Comparison of ENCODE assay signal across 10 mouse cellular contexts in genomic region chr15:25811834-25812250, GRCm38 (mm10). TPM values are rescaled to one million over a fixed set of nuclear protein-coding genes. Genes with fewer than 3 reads are reported as not detected.
DNase-seq lines count a peak whose midpoint lies in the region; ATAC-seq and TF ChIP-seq lines count a peak whose summit lies in the region.
"Had no signal": no experiment of that assay in that cellular context is flagged by ENCODE, and none has a peak within 500 bp of the region (broad histone marks: within the 10 kb centered on the region; RNA-seq: fewer than 3 reads in every experiment).

No protein-coding gene starts in this region.

- 92% methylated on average over 11 of the region's 11 CpGs for WGBS in forebrain, embryonic 12.5 days
- 94% methylated on average over 11 of the region's 11 CpGs for WGBS in forebrain, embryonic 14.5 days
- WGBS in midbrain, postnatal 0 days = 93% methylated on average over 11 of the region's 11 CpGs
- WGBS in midbrain, embryonic 11.5 days = 91% methylated on average over 11 of the region's 11 CpGs
- WGBS in kidney, embryonic 15.5 days = 63% methylated on average over 11 of the region's 11 CpGs

- H3K9ac ChIP-seq in forebrain, embryonic 12.5 days = no peak overlapping the region
- no peak overlapping the region for H3K9ac ChIP-seq in forebrain, embryonic 14.5 days (ENCODE audit: low read length)
- no peak overlapping the region for H3K9ac ChIP-seq in midbrain, postnatal 0 days (replicated peaks; ENCODE audit: low read length, poor library complexity, severe bottlenecking)
- H3K9ac ChIP-seq in midbrain, embryonic 11.5 days (ENCODE audit: low read length) = no peak overlapping the region
- no peak overlapping the region for H3K9ac ChIP-seq in kidney, embryonic 15.5 days

- peaks cover 6% of the 10 kb centered on the region; the same call in 1 of the 2 replicates for H3K9me3 ChIP-seq in forebrain, embryonic 12.5 days
- no peaks in the 10 kb centered on the region for H3K9me3 ChIP-seq in forebrain, embryonic 14.5 days (replicated peaks; ENCODE audit: control insufficient read depth, low read length)
- no peaks in the 10 kb centered on the region for H3K9me3 ChIP-seq in midbrain, postnatal 0 days (ENCODE audit: low read length)
- H3K9me3 ChIP-seq in midbrain, embryonic 11.5 days (ENCODE audit: control insufficient read depth, low read length) = no peaks in the 10 kb centered on the region; the same call in 1 of the 2 replicates
- peaks cover 3% of the 10 kb centered on the region; the same call in 1 of the 2 replicates for H3K9me3 ChIP-seq in kidney, embryonic 15.5 days (replicated peaks)

- H3K27ac ChIP-seq in forebrain, embryonic 12.5 days = no peak overlapping the region
- no peak overlapping the region for H3K27ac ChIP-seq in forebrain, embryonic 14.5 days (ENCODE audit: low read depth, low read length)
- no peak overlapping the region for H3K27ac ChIP-seq in midbrain, postnatal 0 days (ENCODE audit: low read depth, low read length)
- no peak overlapping the region for H3K27ac ChIP-seq in midbrain, embryonic 11.5 days (ENCODE audit: low read depth, low read length)
- H3K27ac ChIP-seq in kidney, embryonic 15.5 days = peak overlapping the region; percentile 37

- H3K4me2 ChIP-seq in forebrain, embryonic 12.5 days = no peak overlapping the region
- H3K4me2 ChIP-seq in forebrain, embryonic 14.5 days (ENCODE audit: low read length) = no peak overlapping the region
- H3K4me2 ChIP-seq in midbrain, postnatal 0 days (ENCODE audit: low read depth, low read length, poor library complexity, severe bottlenecking) = no peak overlapping the region
- H3K4me2 ChIP-seq in midbrain, embryonic 11.5 days = no peak overlapping the region
- peak overlapping the region; percentile 10; the same call in 1 of the 2 replicates for H3K4me2 ChIP-seq in kidney, embryonic 15.5 days

- no peak for DNase-seq in forebrain, embryonic 14.5 days (ENCODE audit: low spot score)
- DNase-seq in midbrain, postnatal 0 days (ENCODE audit: low spot score) = peak; percentile 35
- no peak for DNase-seq in midbrain, embryonic 11.5 days (ENCODE audit: low spot score, missing footprints)
- peak; percentile 82 for DNase-seq in splenic B cell, adult 2 months (ENCODE audit: low read depth, low spot score)
- no peak for DNase-seq in gastrocnemius, postnatal 36 days
- DNase-seq: cerebellum, postnatal 25 days; midbrain, embryonic 14.5 days had no signal

- H3K36me3 ChIP-seq in forebrain, embryonic 12.5 days (replicated peaks) = peaks cover 91% of the 10 kb centered on the region
- H3K36me3 ChIP-seq in forebrain, embryonic 14.5 days (ENCODE audit: control insufficient read depth, insufficient read depth, low read length) = peaks cover 79% of the 10 kb centered on the region
- H3K36me3 ChIP-seq in midbrain, postnatal 0 days (ENCODE audit: insufficient read depth, low read length) = peaks cover 35% of the 10 kb centered on the region
- H3K36me3 ChIP-seq in midbrain, embryonic 11.5 days (ENCODE audit: control insufficient read depth, insufficient read depth, low read length) = peaks cover 67% of the 10 kb centered on the region
- peaks cover 84% of the 10 kb centered on the region for H3K36me3 ChIP-seq in kidney, embryonic 15.5 days
- no peaks in the 10 kb centered on the region for H3K36me3 ChIP-seq in splenic B cell, adult 2 months (ENCODE audit: control insufficient read depth, insufficient read depth, low read length, poor library complexity, severe bottlenecking)

- 0 out of 2 replicates have a peak, but pooled peaks have one; percentile 21 for ATAC-seq in forebrain, embryonic 12.5 days (ENCODE audit: low FRiP score)
- no peak for ATAC-seq in forebrain, embryonic 14.5 days
- peak; percentile 57; the same call in 1 of the 2 replicates for ATAC-seq in midbrain, postnatal 0 days (ENCODE audit: low FRiP score)
- ATAC-seq in midbrain, embryonic 11.5 days (ENCODE audit: low FRiP score) = no peak
- peak; percentile 62 for ATAC-seq in kidney, embryonic 15.5 days (replicated peaks; ENCODE audit: low FRiP score)
- no peak for ATAC-seq in erythroblast, adult 5-6 weeks (replicated peaks; ENCODE audit: low FRiP score, poor library complexity, severe bottlenecking)

- H3K4me3 ChIP-seq in forebrain, embryonic 12.5 days (replicated peaks) = no peak overlapping the region
- no peak overlapping the region for H3K4me3 ChIP-seq in forebrain, embryonic 14.5 days (ENCODE audit: low read depth, low read length)
- no peak overlapping the region for H3K4me3 ChIP-seq in midbrain, postnatal 0 days (ENCODE audit: low read depth, low read length)
- no peak overlapping the region for H3K4me3 ChIP-seq in midbrain, embryonic 11.5 days (ENCODE audit: low read depth, low read length)
- H3K4me3 ChIP-seq in kidney, embryonic 15.5 days (replicated peaks) = no peak overlapping the region

- intact Hi-C loops in gastrocnemius, postnatal 36 days (cut with DNase I) = no loop called here

- TF ChIP-seq CTCF in midbrain, postnatal 0 days (IDR thresholded peaks at IDR 0.05) = peak; percentile 67

- H3K4me1 ChIP-seq in forebrain, embryonic 12.5 days = no peaks in the 10 kb centered on the region
- no peaks in the 10 kb centered on the region for H3K4me1 ChIP-seq in forebrain, embryonic 14.5 days (ENCODE audit: control insufficient read depth, insufficient read depth, low read length)
- H3K4me1 ChIP-seq in midbrain, postnatal 0 days (ENCODE audit: insufficient read depth, low read length) = no peaks in the 10 kb centered on the region
- no peaks in the 10 kb centered on the region for H3K4me1 ChIP-seq in midbrain, embryonic 11.5 days (ENCODE audit: control insufficient read depth, insufficient read depth, low read length)
- peaks cover 9% of the 10 kb centered on the region for H3K4me1 ChIP-seq in kidney, embryonic 15.5 days

- no peaks in the 10 kb centered on the region for H3K27me3 ChIP-seq in forebrain, embryonic 12.5 days
- no peaks in the 10 kb centered on the region for H3K27me3 ChIP-seq in forebrain, embryonic 14.5 days (replicated peaks; ENCODE audit: control insufficient read depth, insufficient read depth, low read length)
- H3K27me3 ChIP-seq in midbrain, postnatal 0 days (ENCODE audit: insufficient read depth, low read length) = no peaks in the 10 kb centered on the region
- no peaks in the 10 kb centered on the region for H3K27me3 ChIP-seq in midbrain, embryonic 11.5 days (ENCODE audit: control insufficient read depth, insufficient read depth, low read length)
- no peaks in the 10 kb centered on the region for H3K27me3 ChIP-seq in kidney, embryonic 15.5 days
- no peaks in the 10 kb centered on the region for H3K27me3 ChIP-seq in splenic B cell, adult 2 months (ENCODE audit: control insufficient read depth, insufficient read depth, low read length, poor library complexity, severe bottlenecking)

RNA-seq across cellular contexts. Expression of gene Retreg1, which starts 31.1 kb away (rescaled TPM):
- polyA plus RNA-seq in forebrain, embryonic 12.5 days (2016; fragmentation: Nextera tagmentation; extraction: Ambion mirVana) = 2.8 and 3.7 TPM in 2 replicates
- 6.7 and 8.1 TPM in 2 replicates for polyA plus RNA-seq in forebrain, embryonic 14.5 days (2014; fragmentation: Nextera tagmentation; extraction: Ambion mirVana)
- 29.0 and 44.6 TPM in 2 replicates for total RNA-seq in midbrain, postnatal 0 days (2014; rRNA removed)
- polyA plus RNA-seq in midbrain, postnatal 0 days (2015; fragmentation: Nextera tagmentation; extraction: Ambion mirVana) = 21.9 and 28.0 TPM in 2 replicates
- polyA plus RNA-seq in midbrain, embryonic 11.5 days (2014; fragmentation: Nextera tagmentation; extraction: Ambion mirVana) = 4.2 TPM in 2 replicates
- polyA plus RNA-seq in kidney, embryonic 15.5 days (2015; fragmentation: Nextera tagmentation; extraction: Ambion mirVana) = 15.9 and 16.1 TPM in 2 replicates
- total RNA-seq in erythroblast, adult 5-6 weeks (2015; ENCODE audit: low replicate concordance) = 8.2 and 20.0 TPM in 2 replicates
- total RNA-seq in erythroblast, adult 5-6 weeks (2017; ENCODE audit: low replicate concordance) = 4.6 and 7.8 TPM in 2 replicates
- total RNA-seq in gastrocnemius, postnatal 36 days (2021) = 100 to 1,000 TPM; 128 to 214 TPM

Comparison
In these comparisons a context has a peak if more than half of its experiments do, and no peak if none do; other contexts are left out.
1. ATAC-seq: peak in forebrain, embryonic 12.5 days (single experiment), midbrain, postnatal 0 days (single experiment) and kidney, embryonic 15.5 days (single experiment); none in forebrain, embryonic 14.5 days (single experiment), midbrain, embryonic 11.5 days (single experiment) and erythroblast, adult 5-6 weeks (single experiment).
2. DNase-seq: peak in midbrain, postnatal 0 days (single experiment) and splenic B cell, adult 2 months (single experiment); none in forebrain, embryonic 14.5 days (single experiment), midbrain, embryonic 11.5 days (single experiment) and gastrocnemius, postnatal 36 days (0 of 2).